14 mouse cellular contexts compared by ENCODE assay signal in the genomic region with DNA sequence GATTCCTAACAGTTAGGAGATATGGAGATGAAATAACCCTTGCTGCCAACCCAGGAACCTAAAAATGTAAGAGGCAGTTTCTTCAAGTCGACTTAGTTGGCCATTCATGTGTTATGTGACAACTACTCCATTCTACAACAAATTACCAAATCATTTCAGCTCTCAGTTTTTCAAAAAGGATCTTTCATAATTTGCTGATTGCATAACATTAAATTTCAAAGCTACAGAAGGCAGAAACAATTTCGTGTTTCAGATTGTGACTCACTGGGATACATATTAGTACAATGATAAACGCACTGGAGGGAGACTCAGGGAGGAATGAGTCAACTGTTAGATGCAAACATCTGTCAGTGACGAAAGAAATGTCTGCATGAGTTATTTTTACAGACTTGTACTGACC. TPM values are rescaled to one million over a fixed set of nuclear protein-coding genes. Genes with fewer than 3 reads are reported as not detected.
DNase-seq lines count a peak whose midpoint lies in the region; ATAC-seq and TF ChIP-seq lines count a peak whose summit lies in the region.
"Had no signal": no experiment of that assay in that cellular context is flagged by ENCODE, and none has a peak within 500 bp of the region (broad histone marks: within the 10 kb centered on the region; RNA-seq: fewer than 3 reads in every experiment).

No protein-coding gene starts in this region.

- peak; percentile 41 for DNase-seq in liver, adult 2 months (ENCODE audit: extremely low read depth, low read depth, low spot score)
- no peak for DNase-seq in layer of hippocampus, postnatal 14 days (ENCODE audit: low spot score in 2 of 2)
- DNase-seq: kidney, adult 18-20 months; liver; right cerebral cortex, postnatal 25 days; thymus, postnatal 25 days had no signal

- no peak overlapping the region for H3K9ac ChIP-seq in liver, adult 2 months (ENCODE audit: low read depth, low read length)
- no peak overlapping the region for H3K9ac ChIP-seq in liver, embryonic 12.5 days
- H3K9ac ChIP-seq: forebrain, embryonic 12.5 days; lung, embryonic 14.5 days; neural tube, embryonic 13.5 days had no signal

- WGBS in liver, adult 2 months, result 42% methylated on average over 4 of the region's 4 CpGs
- 72% methylated on average over 4 of the region's 4 CpGs for WGBS in liver, embryonic 12.5 days (ENCODE audit: insufficient replicate concordance)

- H3K4me2 ChIP-seq in liver, embryonic 12.5 days, result no peak overlapping the region
- H3K4me2 ChIP-seq in myocyte (ENCODE audit: low read depth), result peak overlapping the region; percentile 30
- H3K4me2 ChIP-seq: forebrain, embryonic 12.5 days; lung, embryonic 14.5 days; neural tube, embryonic 13.5 days had no signal

- H3K27ac ChIP-seq in liver, adult 2 months (replicated peaks; ENCODE audit: insufficient read depth, low read depth, low read length), result no peak overlapping the region
- no peak overlapping the region for H3K27ac ChIP-seq in liver, embryonic 12.5 days
- peak overlapping the region; percentile 52; the same call in 1 of the 2 replicates for H3K27ac ChIP-seq in brown adipose tissue, adult 24 weeks (replicated peaks; ENCODE audit: low read depth, low read length)
- H3K27ac ChIP-seq: forebrain, embryonic 12.5 days; neural tube, embryonic 13.5 days had no signal

- H3ac ChIP-seq in myocyte (ENCODE audit: control insufficient read depth, insufficient read length), result no peak overlapping the region

- H3K36me3 ChIP-seq in liver, adult 2 months (ENCODE audit: control insufficient read depth, insufficient read depth, low read length), result no peaks in the 10 kb centered on the region
- H3K36me3 ChIP-seq in liver, embryonic 12.5 days, result no peaks in the 10 kb centered on the region
- no peaks in the 10 kb centered on the region for H3K36me3 ChIP-seq in myocyte (ENCODE audit: control insufficient read depth, insufficient read depth)
- H3K36me3 ChIP-seq: forebrain, embryonic 12.5 days; neural tube, embryonic 13.5 days had no signal

- TF ChIP-seq POLR2A in liver, adult 2 months (IDR thresholded peaks at IDR 0.05; ENCODE audit: extremely low read depth, insufficient read depth, low read length), result no peak
- no peak for TF ChIP-seq POLR2A in myocyte (IDR thresholded peaks at IDR 0.05; ENCODE audit: insufficient read length, low read depth)

- no peak overlapping the region for H3K4me3 ChIP-seq in liver, adult 2 months (ENCODE audit: insufficient read depth, low read depth, low read length)
- no peak overlapping the region for H3K4me3 ChIP-seq in liver, embryonic 12.5 days
- H3K4me3 ChIP-seq in brown adipose tissue, adult 24 weeks (ENCODE audit: insufficient read depth, low read depth, low read length), result no peak overlapping the region
- H3K4me3 ChIP-seq in myocyte, result no peak overlapping the region
- H3K4me3 ChIP-seq: forebrain, embryonic 12.5 days; neural tube, embryonic 13.5 days had no signal

- H3K79me2 ChIP-seq in liver, adult 2 months (ENCODE audit: control insufficient read depth, insufficient read depth, low read length), result peaks cover 17% of the 10 kb centered on the region; the same call in 1 of the 2 replicates
- peaks cover 71% of the 10 kb centered on the region for H3K79me2 ChIP-seq in myocyte (ENCODE audit: control insufficient read depth, insufficient read depth)

- H3K4me1 ChIP-seq in liver, adult 2 months (ENCODE audit: control insufficient read depth, insufficient read depth, low read length), result peaks cover 2% of the 10 kb centered on the region; the same call in 1 of the 2 replicates
- H3K4me1 ChIP-seq in liver, embryonic 12.5 days, result peaks cover 7% of the 10 kb centered on the region; the same call in 1 of the 2 replicates
- H3K4me1 ChIP-seq in brown adipose tissue, adult 24 weeks (ENCODE audit: control insufficient read depth, insufficient read depth, insufficient read length, low read length), result peaks cover 12% of the 10 kb centered on the region

- no peaks in the 10 kb centered on the region for H3K27me3 ChIP-seq in liver, adult 2 months (ENCODE audit: control insufficient read depth, insufficient read depth, low read length)
- H3K27me3 ChIP-seq in liver, embryonic 12.5 days (replicated peaks), result no peaks in the 10 kb centered on the region
- no peaks in the 10 kb centered on the region for H3K27me3 ChIP-seq in myocyte (ENCODE audit: control insufficient read depth, insufficient read depth, insufficient read length)
- H3K27me3 ChIP-seq: forebrain, embryonic 12.5 days; neural tube, embryonic 13.5 days had no signal

- no peaks in the 10 kb centered on the region for H3K9me3 ChIP-seq in liver, embryonic 12.5 days (replicated peaks)
- H3K9me3 ChIP-seq: forebrain, embryonic 12.5 days; neural tube, embryonic 13.5 days had no signal

- no peak for ATAC-seq in liver, embryonic 12.5 days
- peak; percentile 29 for ATAC-seq in CD4-positive, CD25-positive, alpha-beta regulatory T cell, adult 4 months
- no peak for ATAC-seq in erythroid progenitor cell, adult 5-6 weeks (replicated peaks; ENCODE audit: low FRiP score, poor library complexity, severe bottlenecking)

- TF ChIP-seq CTCF in liver, adult 2 months (IDR thresholded peaks at IDR 0.05; ENCODE audit: low read depth, low read length), result no peak

TF ChIP-seq in myocyte, 11 proteins besides CTCF, POLR2A, EP300 and RAD21:
- TF ChIP-seq CEBPB (IDR thresholded peaks at IDR 0.05; ENCODE audit: insufficient read depth, poor library complexity, severe bottlenecking), result peak; percentile 72; the same call in 1 of the 2 replicates
- TF ChIP-seq MAX (IDR thresholded peaks at IDR 0.05; ENCODE audit: low read depth), result no peak
- TF ChIP-seq MYOG (IDR thresholded peaks at IDR 0.05; ENCODE audit: control insufficient read depth in 1 of 3, insufficient read depth in 1 of 3, insufficient read length in 2 of 3, low read depth in 2 of 3), result no peak
- TF ChIP-seq TCF12 (IDR thresholded peaks at IDR 0.05; ENCODE audit: insufficient read depth, poor library complexity, severe bottlenecking), result no peak
- TF ChIP-seq SRF (IDR thresholded peaks at IDR 0.05; ENCODE audit: control insufficient read depth, insufficient read length, low read depth), result no peak
- TF ChIP-seq POLR2AphosphoS2 (IDR thresholded peaks at IDR 0.05; ENCODE audit: insufficient read length, low read depth), result no peak
- TF ChIP-seq MYOD1 (IDR thresholded peaks at IDR 0.05; ENCODE audit: control insufficient read depth in 1 of 3, insufficient read length in 2 of 3, low read depth in 2 of 3), result no peak

RNA-seq across cellular contexts. Expression of a gene that starts 15.3 kb away (rescaled TPM):
- 32.7 and 35.5 TPM in 2 replicates for total RNA-seq in liver, adult 2 months (2014; rRNA removed)
- polyA plus RNA-seq in liver, adult 2 months (2012; rRNA removed), result 16.5 and 21.6 TPM in 2 replicates
- 39.5 and 41.5 TPM in 2 replicates for polyA plus RNA-seq in liver, embryonic 12.5 days (2016; fragmentation: Nextera tagmentation; extraction: Ambion mirVana)
- 10 to 100 TPM; 52.8 to 57.7 TPM for polyA plus RNA-seq in CD4-positive, CD25-positive, alpha-beta regulatory T cell, adult 4 months (2017; shearing (Covaris generic))
- 55.8 and 69.9 TPM in 2 replicates for polyA plus RNA-seq in brown adipose tissue, adult 24 weeks (2012; ENCODE audit: insufficient read depth, insufficient read length, missing spikeins)
- 39.1 TPM for polyA plus RNA-seq in myocyte (2012; fragmentation: generic; extraction: Trizol)
- 6.3 and 15.5 TPM in 2 replicates for total RNA-seq in erythroid progenitor cell, adult 5-6 weeks (2015; ENCODE audit: low replicate concordance)
- total RNA-seq in erythroid progenitor cell, adult 5-6 weeks (2017; ENCODE audit: low replicate concordance), result 15.0 and 24.7 TPM in 2 replicates
- total RNA-seq in layer of hippocampus, postnatal 14 days (2021), result 100 to 1,000 TPM; 237 to 247 TPM
